Mouse (Mus musculus) lung, adult 2 months (tissue): ENCODE results near the gene Guk1. TPM values are rescaled to one million over a fixed set of nuclear protein-coding genes. Genes with fewer than 3 reads are reported as not detected.
A peak's percentile ranks its signal among the peaks of the same experiment; 100 is the strongest.

Experiments used
- DNase-seq: peaks from one replicate; pipeline ENCODE4 v3.0.0; 2022
- H3K4me1 ChIP-seq: fragments of 200-500 bp; 2 replicates; pipeline ENCODE4 v1.6.1; 2011; ENCODE audit warnings: low read length; ENCODE audit not compliant: control insufficient read depth, insufficient read depth
- H3K4me3 ChIP-seq: fragments of 200-500 bp; replicated peaks from 2 replicates; pipeline ENCODE3; 2011; ENCODE audit warnings: low read depth, mild to moderate bottlenecking, control low read depth, low read length; ENCODE audit errors: extremely low read depth
- CTCF ChIP-seq: fragments of 200-500 bp; IDR thresholded peaks from 2 replicates; pipeline ENCODE4 v1.5.1; 2011; ENCODE audit warnings: mild to moderate bottlenecking, low read length, control low read depth; ENCODE audit not compliant: insufficient read depth
- POLR2A ChIP-seq: fragments of 200-500 bp; IDR thresholded peaks from 2 replicates; pipeline ENCODE4 v1.6.1; 2011; ENCODE audit warnings: low read depth, mild to moderate bottlenecking, control low read depth, low read length, borderline replicate concordance; ENCODE audit errors: extremely low read depth
- whole genome bisulfite sequencing: fragments of 180-500 bp; shearing (Covaris S2); methylation state at CpG from one replicate; pipeline ENCODE4 v1.1.7; 2018; 5-methylcytosine and 5-hydroxymethylcytosine counted together
- polyA plus RNA-seq: library from polyadenylated mRNA; depleted of rRNA; stranded (reverse); fragments of >200 nt; gene quantifications from 2 replicates; pipeline ENCODE4 v1.2.3, GENCODE M21; 2012

Gene Guk1
- polyA plus RNA-seq, 1 experiment = 126 TPM

DNA sequence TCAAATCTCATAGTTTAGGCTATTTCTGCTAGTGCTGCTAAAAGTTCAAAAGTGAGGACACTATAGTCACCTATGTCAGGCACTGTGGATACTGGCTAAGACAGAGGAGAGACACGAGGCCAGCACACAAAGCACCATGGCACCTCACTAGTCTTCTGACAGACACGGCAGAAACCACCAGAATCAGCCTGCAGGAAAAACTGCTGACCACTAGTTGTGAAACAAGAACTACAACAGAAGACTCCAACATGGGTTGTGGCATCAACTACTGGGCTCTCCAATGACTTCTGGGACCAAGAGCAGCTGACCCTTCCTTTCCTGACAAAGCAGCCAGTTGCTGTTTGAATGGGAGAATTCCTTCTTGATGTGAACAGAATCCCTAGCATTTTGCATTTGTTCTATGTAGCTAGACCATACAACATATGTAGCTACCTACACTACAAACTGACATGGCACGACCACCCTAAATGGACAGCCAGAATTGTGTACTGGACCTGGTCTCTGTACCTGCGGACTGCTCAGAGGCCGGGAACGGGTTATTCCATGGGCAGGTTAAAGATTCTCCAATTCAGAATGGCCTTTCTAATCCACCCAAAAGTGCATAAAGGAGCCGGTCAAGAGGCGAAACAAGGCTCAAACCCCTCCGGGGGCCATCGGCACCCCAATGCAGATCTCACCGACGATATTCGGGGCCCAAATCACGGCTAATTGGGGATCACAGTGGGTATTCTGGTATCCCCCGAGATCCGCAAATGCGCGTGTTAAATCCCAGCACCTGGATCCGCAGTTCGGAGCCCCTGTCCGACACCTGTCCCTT lies 35.0 kb upstream of the Guk1 start:
- TF ChIP-seq CTCF (no peak), POLR2A (no peak)
- Histone ChIP-seq H3K4me1 (peaks cover 38% of the 10 kb centered on the region), H3K4me3 (peak overlapping the region; percentile 86)
- no peak for DNase-seq
- under 1% methylated on average over 21 of the region's 21 CpGs for WGBS

DNA sequence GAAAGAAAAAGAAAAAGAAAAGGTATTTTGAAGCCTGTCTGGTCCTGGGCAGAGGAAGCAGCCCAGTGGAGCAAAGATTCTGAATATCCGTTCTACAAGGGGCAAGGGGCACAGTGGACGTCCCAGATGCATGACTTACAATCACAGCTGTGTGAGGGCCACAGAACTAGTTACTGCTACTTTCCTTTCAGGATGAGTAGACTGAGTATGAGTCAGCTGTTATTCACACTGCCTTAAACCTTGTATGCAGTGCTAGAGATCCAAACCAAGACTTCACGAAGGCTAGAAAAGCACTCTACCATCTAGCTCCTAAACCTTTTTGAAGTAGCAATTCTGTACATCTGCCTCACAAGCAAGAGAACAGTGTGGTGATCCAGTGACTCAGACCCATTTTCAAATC lies 34.2 kb upstream of the Guk1 start:
- Histone ChIP-seq H3K4me1 (peaks cover 44% of the 10 kb centered on the region), H3K4me3 (peak overlapping the region; percentile 86)
- DNase-seq = no peak
- WGBS = 8% methylated on average over 3 of the region's 3 CpGs
- TF ChIP-seq CTCF (no peak), POLR2A (no peak)

DNA sequence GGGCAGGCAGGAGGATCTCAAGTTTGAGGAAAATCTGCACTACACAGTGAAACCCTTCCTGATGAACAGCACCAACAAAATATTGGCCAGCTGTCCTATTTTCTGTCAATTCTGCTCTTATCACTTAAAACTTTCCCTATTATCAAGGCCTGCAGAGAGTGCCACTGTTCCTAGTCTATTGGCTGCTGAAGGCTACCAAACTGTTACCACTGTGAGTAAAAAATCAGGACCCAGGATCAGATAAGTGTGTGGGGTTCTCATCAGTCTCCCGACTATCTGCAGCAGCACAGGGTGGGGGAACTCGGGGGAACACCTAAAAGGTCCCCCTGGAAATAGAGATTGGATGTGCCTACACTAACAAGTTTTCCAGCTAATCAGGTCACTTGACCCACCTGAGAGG lies 33.2 kb upstream of the Guk1 start:
- H3K4me1 ChIP-seq = peaks cover 53% of the 10 kb centered on the region

DNA sequence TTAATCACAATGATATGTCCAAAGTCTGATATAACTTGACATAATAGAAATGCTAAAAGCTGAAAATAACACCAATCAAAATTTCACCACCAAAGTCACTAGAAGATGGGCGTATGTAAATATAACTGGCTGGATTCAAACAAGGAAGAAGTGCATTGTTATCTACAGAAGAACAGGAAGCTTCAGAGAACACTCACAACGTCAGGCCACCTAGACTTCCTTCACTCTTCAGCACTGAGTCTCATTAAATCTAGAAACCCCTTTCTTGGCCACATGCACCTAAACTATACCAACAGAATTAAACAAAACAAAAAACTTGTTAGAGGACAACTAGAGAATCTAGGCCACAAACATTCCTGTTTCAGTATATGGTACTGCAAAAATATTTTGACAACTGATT lies 32.5 kb upstream of the Guk1 start:
- WGBS = 15% methylated on average over 2 of the region's 2 CpGs
- peaks cover 56% of the 10 kb centered on the region for H3K4me1 ChIP-seq
- TF ChIP-seq CTCF (no peak), POLR2A (no peak)
- no peak for DNase-seq
- peak overlapping the region; percentile 10 for H3K4me3 ChIP-seq

More for the DNA sequence above, 33.2 kb upstream of the Guk1 start:
- DNase-seq = no peak
- no peak overlapping the region for H3K4me3 ChIP-seq
- 24% methylated on average over 2 of the region's 2 CpGs for WGBS
- TF ChIP-seq POLR2A (no peak), CTCF (no peak)

DNA sequence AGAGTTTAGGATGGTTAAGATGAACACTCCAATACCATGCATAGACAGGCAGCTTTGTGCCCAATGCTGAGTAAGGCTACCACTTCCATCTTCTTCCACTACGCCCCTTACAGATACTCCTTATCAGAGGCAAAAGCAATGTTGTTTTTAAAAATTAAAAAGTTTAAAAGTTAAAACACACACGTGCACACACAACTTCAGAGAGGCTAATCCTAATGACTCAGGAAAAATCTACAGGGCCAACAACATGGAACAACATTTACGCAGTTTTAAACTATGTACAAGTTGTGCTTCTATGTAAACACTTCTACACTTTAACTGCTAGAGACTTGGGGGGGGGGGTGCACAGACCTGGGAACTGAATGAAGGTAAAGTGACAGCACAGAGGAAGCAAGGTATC lies 32.0 kb upstream of the Guk1 start:
- WGBS = 46% methylated on average over 3 of the region's 3 CpGs
- no peak for TF ChIP-seq POLR2A
- no peak for TF ChIP-seq CTCF
- DNase-seq = no peak
- H3K4me3 ChIP-seq = peak overlapping the region; percentile 10
- H3K4me1 ChIP-seq = peaks cover 60% of the 10 kb centered on the region

DNA sequence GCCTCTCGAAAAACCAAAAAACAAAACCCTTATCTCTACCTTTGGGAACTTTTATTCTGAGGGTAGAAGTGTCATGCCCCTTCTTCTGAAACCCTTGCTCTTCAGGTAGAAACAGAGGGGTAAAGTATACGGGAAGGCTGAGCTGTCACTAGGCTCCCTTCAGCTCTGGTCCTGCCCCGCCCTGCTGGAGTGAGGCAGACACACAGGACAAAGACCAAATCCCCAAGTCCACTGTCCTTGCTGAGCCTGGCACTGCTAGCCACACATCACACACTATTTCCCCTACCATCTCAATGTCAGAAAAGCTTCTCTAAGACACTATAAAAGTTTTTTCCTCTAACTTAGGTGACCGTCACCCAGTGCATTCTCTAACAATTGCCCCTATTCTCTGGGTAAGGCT lies 30.3 kb upstream of the Guk1 start:
- Histone ChIP-seq H3K4me3 (no peak overlapping the region), H3K4me1 (peaks cover 68% of the 10 kb centered on the region)
- 64% methylated on average over 4 of the region's 4 CpGs for WGBS
- no peak for DNase-seq
- no peak for TF ChIP-seq CTCF
- no peak for TF ChIP-seq POLR2A

DNA sequence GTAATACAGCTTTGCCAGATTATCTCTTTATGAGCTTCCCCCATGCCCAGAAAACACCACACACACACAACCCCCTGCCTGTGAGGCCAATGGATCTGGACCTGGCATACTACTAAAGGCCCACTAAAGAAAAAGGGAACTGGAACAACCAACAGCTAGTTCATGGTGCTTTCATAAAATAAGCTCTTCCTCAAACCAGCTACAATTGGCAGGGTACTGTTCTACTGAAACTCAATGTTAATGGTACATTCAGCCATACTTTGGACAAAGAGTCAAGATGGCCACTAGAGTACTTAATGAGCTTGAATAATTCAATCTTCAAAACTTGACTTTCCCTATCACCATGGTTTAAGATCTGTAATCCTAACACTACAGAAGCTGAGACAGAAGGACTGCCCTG lies 29.6 kb upstream of the Guk1 start:
- TF ChIP-seq CTCF (no peak), POLR2A (no peak)
- H3K4me1 ChIP-seq = peaks cover 73% of the 10 kb centered on the region
- no peak overlapping the region for H3K4me3 ChIP-seq
- no peak for DNase-seq

DNA sequence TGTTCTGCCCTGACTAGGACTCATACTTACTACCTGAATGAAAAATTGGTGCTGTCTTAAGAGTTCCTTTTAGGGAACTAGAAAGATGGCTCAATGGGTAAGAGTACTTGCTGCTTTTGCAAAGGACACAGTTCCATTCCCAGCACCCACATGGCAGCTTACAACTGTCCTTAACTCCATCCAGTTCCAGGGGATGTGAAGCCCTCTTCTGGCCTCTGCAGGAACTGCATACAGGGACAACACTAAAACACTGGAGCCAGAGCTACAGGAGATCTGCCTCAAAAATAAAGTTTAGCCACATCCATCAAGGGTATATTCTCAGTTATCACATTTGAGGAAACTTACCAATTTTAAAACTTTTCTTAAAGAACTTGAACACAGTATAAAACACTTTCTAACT lies 27.1 kb upstream of the Guk1 start:
- no peak overlapping the region for H3K4me3 ChIP-seq
- no peak for DNase-seq
- TF ChIP-seq CTCF = peak; percentile 49
- TF ChIP-seq POLR2A = no peak
- peaks cover 60% of the 10 kb centered on the region for H3K4me1 ChIP-seq

DNA sequence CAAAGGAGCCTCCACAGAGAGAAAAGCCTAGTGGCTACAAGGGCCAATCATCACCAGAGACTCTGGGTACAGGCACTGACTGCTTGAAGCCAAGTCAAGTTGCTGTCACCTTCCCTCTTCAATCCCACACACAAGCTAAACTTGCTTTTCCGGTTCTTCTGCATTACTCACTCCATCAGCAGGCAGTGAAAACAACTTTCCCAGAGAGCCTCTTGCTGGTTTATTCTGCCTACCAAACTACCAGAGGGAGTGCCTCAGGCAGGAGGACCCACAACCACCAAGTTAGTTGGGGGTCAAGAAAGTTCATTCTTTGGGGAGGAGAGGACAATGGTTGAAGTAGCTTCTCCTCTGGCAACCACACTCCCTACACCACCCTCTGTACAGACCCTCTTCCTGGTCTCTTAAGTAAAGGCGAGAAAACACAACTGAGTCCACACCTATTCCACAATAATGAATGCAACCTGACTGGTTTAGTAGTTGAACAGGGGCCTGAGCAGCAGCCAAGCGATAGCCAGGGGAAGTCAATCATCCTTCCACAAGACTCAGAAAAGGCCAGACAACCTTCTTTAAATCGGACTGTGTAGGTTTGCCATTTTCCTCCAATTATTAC lies 26.5 kb upstream of the Guk1 start:
- Histone ChIP-seq H3K4me3 (no peak overlapping the region), H3K4me1 (peaks cover 55% of the 10 kb centered on the region)
- DNase-seq = no peak
- 57% methylated on average over 4 of the region's 4 CpGs for WGBS
- TF ChIP-seq POLR2A (no peak), CTCF (no peak)

DNA sequence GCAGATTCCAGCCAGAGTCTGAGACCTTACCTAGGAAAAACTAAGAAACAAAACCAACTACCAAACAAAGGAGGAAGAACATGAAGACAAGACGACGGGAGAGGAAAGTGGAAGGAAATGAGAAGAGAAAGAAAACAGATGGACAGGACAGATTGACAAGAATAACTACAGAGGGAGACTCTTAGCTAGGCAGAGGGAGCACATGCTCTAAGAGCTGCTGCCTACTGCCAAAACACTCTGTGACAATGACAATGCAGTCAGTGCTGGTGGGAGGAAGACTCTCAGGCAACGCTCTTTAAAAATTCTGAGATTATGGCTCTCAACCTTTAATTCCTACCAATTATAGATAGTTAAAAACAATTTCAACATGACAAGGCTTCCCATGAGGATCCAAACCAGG lies 24.9 kb upstream of the Guk1 start:
- 25% methylated on average over 3 of the region's 3 CpGs for WGBS
- Histone ChIP-seq H3K4me1 (peaks cover 53% of the 10 kb centered on the region), H3K4me3 (no peak overlapping the region)
- DNase-seq = no peak
- TF ChIP-seq POLR2A = no peak
- no peak for TF ChIP-seq CTCF
